Comparison of ENCODE assay signal across 14 mouse cellular contexts in genomic region chr19:28640861-28641381, GRCm38 (mm10). TPM values are rescaled to one million over a fixed set of nuclear protein-coding genes. Genes with fewer than 3 reads are reported as not detected.
A peak's percentile ranks its signal among the peaks of the same experiment; 100 is the strongest.
DNase-seq lines count a peak whose midpoint lies in the region; ATAC-seq and TF ChIP-seq lines count a peak whose summit lies in the region.
"Had no signal": no experiment of that assay in that cellular context is flagged by ENCODE, and none has a peak within 500 bp of the region (broad histone marks: within the 10 kb centered on the region; RNA-seq: fewer than 3 reads in every experiment).

No protein-coding gene starts in this region.

- H3K4me3 ChIP-seq in heart, embryonic 13.5 days: no peak overlapping the region
- H3K4me3 ChIP-seq in lung, embryonic 15.5 days: no peak overlapping the region
- H3K4me3 ChIP-seq in C2C12 (ENCODE audit: insufficient read depth, poor library complexity, severe bottlenecking): no peak overlapping the region
- H3K4me3 ChIP-seq in embryonic facial prominence, embryonic 15.5 days (replicated peaks): no peak overlapping the region
- H3K4me3 ChIP-seq: left cerebral cortex, adult 2 months; liver, embryonic 15.5 days; midbrain, embryonic 15.5 days had no signal

- WGBS in heart, embryonic 13.5 days: 55% methylated on average over 7 of the region's 7 CpGs
- 31% methylated on average over 7 of the region's 7 CpGs for WGBS in lung, embryonic 15.5 days
- 33% methylated on average over 7 of the region's 7 CpGs for WGBS in embryonic facial prominence, embryonic 15.5 days

- peaks cover 11% of the 10 kb centered on the region; the same call in 1 of the 2 replicates for H3K4me1 ChIP-seq in heart, embryonic 13.5 days
- peaks cover 9% of the 10 kb centered on the region for H3K4me1 ChIP-seq in lung, embryonic 15.5 days
- peaks cover 13% of the 10 kb centered on the region; the same call in 1 of the 2 replicates for H3K4me1 ChIP-seq in embryonic facial prominence, embryonic 15.5 days
- H3K4me1 ChIP-seq: liver, embryonic 15.5 days had no signal

- peaks cover 1% of the 10 kb centered on the region for H3K79me3 ChIP-seq in C2C12 (ENCODE audit: low read depth)

- H3K9me3 ChIP-seq in heart, embryonic 13.5 days: no peaks in the 10 kb centered on the region
- H3K9me3 ChIP-seq in lung, embryonic 15.5 days: no peaks in the 10 kb centered on the region
- no peaks in the 10 kb centered on the region for H3K9me3 ChIP-seq in embryonic facial prominence, embryonic 15.5 days (replicated peaks)
- H3K9me3 ChIP-seq: liver, embryonic 15.5 days; midbrain, embryonic 15.5 days had no signal

- no peak overlapping the region for H3K27ac ChIP-seq in heart, embryonic 13.5 days (replicated peaks)
- no peak overlapping the region for H3K27ac ChIP-seq in lung, embryonic 15.5 days
- no peak overlapping the region; the same call in 1 of the 2 replicates for H3K27ac ChIP-seq in embryonic facial prominence, embryonic 15.5 days (replicated peaks)
- H3K27ac ChIP-seq: left cerebral cortex, adult 2 months; liver, embryonic 15.5 days; midbrain, embryonic 15.5 days had no signal

- no peaks in the 10 kb centered on the region for H3K36me3 ChIP-seq in heart, embryonic 13.5 days
- H3K36me3 ChIP-seq in lung, embryonic 15.5 days: no peaks in the 10 kb centered on the region
- H3K36me3 ChIP-seq in C2C12 (ENCODE audit: control insufficient read depth, insufficient read depth): no peaks in the 10 kb centered on the region
- no peaks in the 10 kb centered on the region for H3K36me3 ChIP-seq in embryonic facial prominence, embryonic 15.5 days
- H3K36me3 ChIP-seq: liver, embryonic 15.5 days; midbrain, embryonic 15.5 days had no signal

- peak; percentile 46; the same call in 1 of the 2 replicates for ATAC-seq in heart, embryonic 13.5 days (ENCODE audit: extremely low read depth, insufficient number of reproducible peaks, low FRiP score, low TSS enrichment)
- peak; percentile 72 for ATAC-seq in lung, embryonic 15.5 days (ENCODE audit: borderline replicate concordance, extremely low read depth, low FRiP score, low TSS enrichment)
- ATAC-seq in embryonic facial prominence, embryonic 15.5 days (ENCODE audit: insufficient number of reproducible peaks, low FRiP score, low TSS enrichment, low read depth): peak; percentile 63
- ATAC-seq in megakaryocyte-erythroid progenitor cell, adult 5-6 weeks (replicated peaks; ENCODE audit: low FRiP score, low TSS enrichment, poor library complexity, severe bottlenecking): no peak
- ATAC-seq: intestine, postnatal 0 days; midbrain, embryonic 15.5 days had no signal

- TF ChIP-seq CTCF in C2C12 (IDR thresholded peaks at IDR 0.05; ENCODE audit: control insufficient read depth, insufficient read depth, insufficient read length): no peak

- H3K79me2 ChIP-seq in C2C12 (ENCODE audit: control insufficient read depth, insufficient read depth): peaks cover 9% of the 10 kb centered on the region

- no peak overlapping the region for H3K9ac ChIP-seq in heart, embryonic 13.5 days
- no peak overlapping the region for H3K9ac ChIP-seq in lung, embryonic 15.5 days
- no peak overlapping the region for H3K9ac ChIP-seq in embryonic facial prominence, embryonic 15.5 days
- H3K9ac ChIP-seq: liver, embryonic 15.5 days; midbrain, embryonic 15.5 days had no signal

- no peak for DNase-seq in heart, adult 18-20 months
- DNase-seq in lung, postnatal 25 days (ENCODE audit: low spot score): no peak
- DNase-seq: adrenal gland, postnatal 14 days; cerebellum, adult 11-12 months had no signal

- H3K4me2 ChIP-seq in heart, embryonic 13.5 days: no peak overlapping the region
- H3K4me2 ChIP-seq in lung, embryonic 15.5 days: no peak overlapping the region
- H3K4me2 ChIP-seq in embryonic facial prominence, embryonic 15.5 days (replicated peaks): no peak overlapping the region
- H3K4me2 ChIP-seq: liver, embryonic 15.5 days; midbrain, embryonic 15.5 days had no signal

- no peak overlapping the region for H3ac ChIP-seq in C2C12 (ENCODE audit: control insufficient read depth, insufficient read length, low read depth)

- no peaks in the 10 kb centered on the region for H3K27me3 ChIP-seq in heart, embryonic 13.5 days (replicated peaks)
- H3K27me3 ChIP-seq in lung, embryonic 15.5 days: no peaks in the 10 kb centered on the region
- no peaks in the 10 kb centered on the region for H3K27me3 ChIP-seq in C2C12 (ENCODE audit: control insufficient read depth, insufficient read depth, insufficient read length)
- no peaks in the 10 kb centered on the region for H3K27me3 ChIP-seq in embryonic facial prominence, embryonic 15.5 days
- H3K27me3 ChIP-seq: CH12.LX; liver, embryonic 15.5 days; midbrain, embryonic 15.5 days had no signal

TF ChIP-seq in C2C12, 6 proteins besides CTCF, POLR2A, EP300 and RAD21:
- TF ChIP-seq FOSL1 (IDR thresholded peaks at IDR 0.05; ENCODE audit: insufficient read depth, low read length, poor library complexity, severe bottlenecking) (no peak), USF1 (IDR thresholded peaks at IDR 0.05; ENCODE audit: low read depth) (no peak), CEBPB (IDR thresholded peaks at IDR 0.05; ENCODE audit: low read depth) (peak; percentile 49), MAX (IDR thresholded peaks at IDR 0.05) (no peak), MYOG (IDR thresholded peaks at IDR 0.05; ENCODE audit: control insufficient read depth, extremely low read depth, insufficient read length) (no peak), MYOD1 (IDR thresholded peaks at IDR 0.05; ENCODE audit: control insufficient read depth, insufficient read length, low read depth) (no peak)

RNA-seq across cellular contexts. Expression of gene Glis3, which starts 39.0 kb away (rescaled TPM):
- 0.98 and 1.1 TPM in 2 replicates for polyA plus RNA-seq in heart, embryonic 13.5 days (2015; fragmentation: Nextera tagmentation; extraction: Ambion mirVana)
- 1 to 10 TPM in 1 of 2 experiments, under 1 TPM in 1; 0.92 to 1.8 TPM for total RNA-seq in heart, adult 18-20 months (2021)
- polyA plus RNA-seq in lung, embryonic 15.5 days (2015; fragmentation: Nextera tagmentation; extraction: Ambion mirVana): 4.5 and 4.6 TPM in 2 replicates
- 2.9 TPM for polyA plus RNA-seq in C2C12 (2012; fragmentation: generic; extraction: Trizol)
- polyA plus RNA-seq in embryonic facial prominence, embryonic 15.5 days (2015; fragmentation: Nextera tagmentation; extraction: Ambion mirVana): 8.5 TPM in 2 replicates
- total RNA-seq in megakaryocyte-erythroid progenitor cell, adult 5-6 weeks (2014; fragmentation: Nextera tagmentation): 0.37 TPM in 1 of 2 replicates, not detected in the other
- 0.80 TPM in 1 of 2 replicates, not detected in the other for total RNA-seq in megakaryocyte-erythroid progenitor cell, adult 5-6 weeks (2017)
- total RNA-seq: CH12.LX had no signal
